ENCODE assay signal across 11 mouse cellular contexts in genomic region chr12:50545610-50545919, GRCm38 (mm10).
A peak's percentile ranks its signal among the peaks of the same experiment; 100 is the strongest.
DNase-seq lines count a peak whose midpoint lies in the region; ATAC-seq and TF ChIP-seq lines count a peak whose summit lies in the region.
"Had no signal": no experiment of that assay in that cellular context is flagged by ENCODE, and none has a peak within 500 bp of the region (broad histone marks: within the 10 kb centered on the region; RNA-seq: fewer than 3 reads in every experiment).

No protein-coding gene starts in this region.

- H3K36me3 ChIP-seq in kidney, postnatal 0 days (ENCODE audit: insufficient read depth, low read length): no peaks in the 10 kb centered on the region
- H3K36me3 ChIP-seq in kidney, embryonic 14.5 days (ENCODE audit: control insufficient read depth, insufficient read depth, low read length): no peaks in the 10 kb centered on the region
- H3K36me3 ChIP-seq in embryonic facial prominence, embryonic 10.5 days (replicated peaks): no peaks in the 10 kb centered on the region
- H3K36me3 ChIP-seq: liver, embryonic 15.5 days had no signal

- no peak overlapping the region for H3K27ac ChIP-seq in kidney, postnatal 0 days
- no peak overlapping the region for H3K27ac ChIP-seq in kidney, embryonic 14.5 days (ENCODE audit: low read depth, low read length)
- H3K27ac ChIP-seq in brown adipose tissue, adult 24 weeks (replicated peaks; ENCODE audit: low read depth, low read length): peak overlapping the region; percentile 72
- H3K27ac ChIP-seq in embryonic facial prominence, embryonic 10.5 days (replicated peaks): no peak overlapping the region
- H3K27ac ChIP-seq: liver, embryonic 15.5 days had no signal

- H3K27me3 ChIP-seq in kidney, postnatal 0 days (ENCODE audit: insufficient read depth, low read length): no peaks in the 10 kb centered on the region
- no peaks in the 10 kb centered on the region for H3K27me3 ChIP-seq in kidney, embryonic 14.5 days (ENCODE audit: control insufficient read depth, insufficient read depth, low read length)
- H3K27me3 ChIP-seq in embryonic facial prominence, embryonic 10.5 days (replicated peaks; ENCODE audit: low read depth, poor library complexity, severe bottlenecking): no peaks in the 10 kb centered on the region
- H3K27me3 ChIP-seq: liver, embryonic 15.5 days had no signal

- H3K9me3 ChIP-seq in kidney, postnatal 0 days (replicated peaks; ENCODE audit: low read length): no peaks in the 10 kb centered on the region
- no peaks in the 10 kb centered on the region for H3K9me3 ChIP-seq in kidney, embryonic 14.5 days (ENCODE audit: control insufficient read depth, low read length)
- no peaks in the 10 kb centered on the region for H3K9me3 ChIP-seq in embryonic facial prominence, embryonic 10.5 days
- H3K9me3 ChIP-seq: liver, embryonic 15.5 days had no signal

- no peak overlapping the region for H3K4me2 ChIP-seq in kidney, postnatal 0 days (ENCODE audit: low read length)
- no peak overlapping the region for H3K4me2 ChIP-seq in kidney, embryonic 14.5 days (replicated peaks; ENCODE audit: low read depth, low read length)
- H3K4me2 ChIP-seq: liver, embryonic 15.5 days had no signal

- no peak overlapping the region for H3K4me3 ChIP-seq in kidney, postnatal 0 days (replicated peaks; ENCODE audit: low read depth, low read length)
- H3K4me3 ChIP-seq in kidney, embryonic 14.5 days (ENCODE audit: low read length): no peak overlapping the region
- H3K4me3 ChIP-seq in brown adipose tissue, adult 24 weeks (ENCODE audit: insufficient read depth, low read depth, low read length): no peak overlapping the region
- H3K4me3 ChIP-seq in embryonic facial prominence, embryonic 10.5 days: no peak overlapping the region
- H3K4me3 ChIP-seq: liver, embryonic 15.5 days; myocyte had no signal

- H3K9ac ChIP-seq in kidney, postnatal 0 days (ENCODE audit: low read depth, low read length): no peak overlapping the region
- no peak overlapping the region for H3K9ac ChIP-seq in kidney, embryonic 14.5 days (ENCODE audit: low read depth, low read length)
- H3K9ac ChIP-seq: liver, embryonic 15.5 days had no signal

- 69% methylated on average over 5 of the region's 5 CpGs for WGBS in kidney, postnatal 0 days
- WGBS in kidney, embryonic 14.5 days: 82% methylated on average over 5 of the region's 5 CpGs
- WGBS in embryonic facial prominence, embryonic 10.5 days: 54% methylated on average over 5 of the region's 5 CpGs

- peak; percentile 5 for DNase-seq in kidney, postnatal 0 days (ENCODE audit: low spot score)
- peak; percentile 30 for DNase-seq in adrenal gland, adult 2 months
- peak; percentile 7 for DNase-seq in heart, postnatal 4 days
- DNase-seq in urinary bladder, postnatal 10 days (ENCODE audit: low spot score): no peak
- DNase-seq in embryonic facial prominence, embryonic 10.5 days (ENCODE audit: low spot score): no peak
- DNase-seq: cerebellum, postnatal 25 days; thymus, postnatal 14 days had no signal

- TF ChIP-seq CTCF in kidney, postnatal 0 days (IDR thresholded peaks at IDR 0.05; ENCODE audit: low read depth): no peak

- ATAC-seq in kidney, postnatal 0 days (replicated peaks; ENCODE audit: low FRiP score, low read depth): no peak
- ATAC-seq in kidney, embryonic 14.5 days (ENCODE audit: low FRiP score, low TSS enrichment): no peak

- H3K4me1 ChIP-seq in kidney, postnatal 0 days (replicated peaks; ENCODE audit: insufficient read depth, low read length): no peaks in the 10 kb centered on the region
- H3K4me1 ChIP-seq in kidney, embryonic 14.5 days (ENCODE audit: control insufficient read depth, insufficient read depth, low read length): no peaks in the 10 kb centered on the region
- H3K4me1 ChIP-seq in brown adipose tissue, adult 24 weeks (ENCODE audit: control insufficient read depth, insufficient read depth, insufficient read length, low read length): peaks cover 19% of the 10 kb centered on the region
- H3K4me1 ChIP-seq in embryonic facial prominence, embryonic 10.5 days: peaks cover 26% of the 10 kb centered on the region
- H3K4me1 ChIP-seq: liver, embryonic 15.5 days had no signal

Comparison
In these comparisons a context has a peak if more than half of its experiments do, and no peak if none do; other contexts are left out.
1. DNase-seq: peak in kidney, postnatal 0 days (single experiment), adrenal gland, adult 2 months (single experiment) and heart, postnatal 4 days (single experiment); none in urinary bladder, postnatal 10 days (single experiment) and embryonic facial prominence, embryonic 10.5 days (single experiment).